Mouse (Mus musculus): Measurements from ENCODE around the gene Dlgap1.

GRCm38 (mm10) chr17:70829217-70829616 is 860.3 kb downstream of the Dlgap1 start:
- TF ChIP-seq CTCF (IDR thresholded peaks at IDR 0.05) (no peak), POLR2A (IDR thresholded peaks at IDR 0.05; ENCODE audit: insufficient read depth, low read depth, low read length) (no peak), EP300 (IDR thresholded peaks at IDR 0.05; ENCODE audit: insufficient read depth, low read depth, low read length) (no peak)

Data from heart, adult 2 months (tissue).